Mouse (Mus musculus): ENCODE data around the gene Lrp10. TPM values are rescaled to one million over a fixed set of nuclear protein-coding genes. Genes with fewer than 3 reads are reported as not detected.

The Lrp10 gene
- 30.9 and 32.4 TPM in 2 replicates for polyA plus RNA-seq (2016; fragmentation: Nextera tagmentation; extraction: Ambion mirVana)

DNA sequence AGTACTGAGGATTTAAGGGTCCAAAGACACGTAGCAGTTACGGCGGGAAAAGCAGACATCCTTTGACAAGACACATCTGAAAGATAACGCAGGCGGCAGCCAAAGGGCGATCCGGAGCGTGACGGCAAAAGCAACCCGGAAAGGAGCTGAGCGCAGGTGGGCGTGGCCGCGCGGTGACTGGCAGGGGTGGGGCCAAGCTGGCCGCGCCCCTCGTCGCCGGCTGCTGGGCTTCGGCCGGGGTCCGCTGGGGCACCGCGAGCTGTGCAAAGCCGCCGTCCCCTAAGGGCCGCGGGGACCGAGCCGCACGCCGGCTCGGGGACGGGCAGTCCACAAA, at the start of gene Lrp10:
TSS of gene Lrp10 (plus strand) at position 179 of the 334 bp plus-strand sequence.
- Histone ChIP-seq H3K27ac (peak within 1 kb of the TSS; percentile 91), H3K9me3 (no peaks in the 10 kb centered on the region), H3K36me3 (peaks cover 31% of the 10 kb centered on the region), H3K27me3 (ENCODE audit: insufficient read depth, poor library complexity, severe bottlenecking) (no peaks in the 10 kb centered on the region), H3K4me3 (peak within 1 kb of the TSS; percentile 85), H3K4me1 (replicated peaks) (peaks cover 22% of the 10 kb centered on the region)
- peak; percentile 92 for DNase-seq (ENCODE audit: low spot score)
- under 1% methylated on average over 35 of the region's 35 CpGs for WGBS

DNA sequence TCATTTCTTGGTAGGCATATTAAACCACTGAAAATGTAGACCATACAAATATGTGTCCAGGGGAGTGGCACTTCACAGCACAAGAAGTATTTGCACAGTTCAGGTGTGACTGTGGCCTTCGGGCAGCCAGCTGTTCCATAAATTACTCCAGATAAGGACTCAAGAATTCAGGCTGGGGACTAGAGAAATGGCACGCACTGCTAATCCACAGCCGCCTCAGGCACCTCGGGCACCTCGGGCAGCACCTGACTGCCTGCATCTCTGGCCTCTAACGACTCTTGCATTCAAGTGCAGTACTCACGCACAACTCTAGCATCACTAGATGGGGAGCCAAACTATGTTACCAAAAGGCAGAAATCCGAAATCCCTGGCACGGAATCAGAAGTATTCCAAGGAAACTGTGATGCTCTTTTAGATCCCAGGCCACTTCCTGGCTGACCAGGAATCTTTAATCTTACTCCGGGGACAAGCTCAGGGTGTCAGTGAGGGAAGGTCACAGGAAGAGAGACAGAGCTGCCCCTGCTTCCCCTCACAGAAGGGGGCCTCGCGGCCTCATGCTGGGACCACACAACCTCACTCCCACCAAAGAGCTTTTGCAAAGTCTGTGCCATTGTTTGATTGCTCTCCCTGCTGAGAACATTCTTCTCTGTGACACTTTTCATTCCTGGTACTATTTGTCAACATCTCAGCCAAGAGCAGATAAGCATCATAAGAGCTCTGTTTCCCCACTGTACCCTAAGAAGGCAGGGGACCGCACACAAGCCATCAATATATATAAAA, 48.5 kb upstream of the Lrp10 start:
- no peak overlapping the region for H3K27ac ChIP-seq
- H3K27me3 ChIP-seq (ENCODE audit: insufficient read depth, poor library complexity, severe bottlenecking), result peaks cover 55% of the 10 kb centered on the region
- H3K36me3 ChIP-seq, result no peaks in the 10 kb centered on the region
- H3K9me3 ChIP-seq, result no peaks in the 10 kb centered on the region
- H3K4me1 ChIP-seq (replicated peaks), result peaks cover 45% of the 10 kb centered on the region
- no peak overlapping the region for H3K4me3 ChIP-seq
- DNase-seq (ENCODE audit: low spot score), result no peak
- 7% methylated on average over 13 of the region's 13 CpGs for WGBS

GRCm38 (mm10) chr14:54416229-54416775, 47.6 kb upstream of the Lrp10 start:
- Histone ChIP-seq H3K4me3 (no peak overlapping the region), H3K9me3 (no peaks in the 10 kb centered on the region), H3K27ac (no peak overlapping the region), H3K36me3 (no peaks in the 10 kb centered on the region), H3K4me1 (replicated peaks) (peaks cover 39% of the 10 kb centered on the region), H3K27me3 (ENCODE audit: insufficient read depth, poor library complexity, severe bottlenecking) (peaks cover 55% of the 10 kb centered on the region)
- 18% methylated on average over 5 of the region's 5 CpGs for WGBS
- DNase-seq (ENCODE audit: low spot score), result no peak

DNA sequence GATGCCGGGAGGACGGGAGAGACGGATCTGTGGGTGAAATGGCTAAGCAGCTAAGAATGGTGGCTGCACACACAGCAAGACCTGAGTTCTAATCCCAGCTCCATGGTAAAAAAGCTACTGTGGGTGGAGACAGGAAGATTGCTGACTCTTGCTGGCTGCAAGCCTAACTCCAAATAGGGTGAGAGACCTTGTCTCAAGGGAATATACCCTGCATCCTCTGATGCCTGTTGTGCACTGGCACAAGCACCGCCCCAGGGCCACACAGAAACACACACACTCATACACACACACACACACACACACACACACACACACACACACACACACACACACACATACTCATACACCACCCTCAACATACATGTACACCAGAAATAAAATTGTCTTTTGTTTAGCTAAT, 47.1 kb upstream of the Lrp10 start:
- no peak for DNase-seq (ENCODE audit: low spot score)
- peaks cover 39% of the 10 kb centered on the region for H3K4me1 ChIP-seq (replicated peaks)
- H3K27ac ChIP-seq, result no peak overlapping the region
- H3K9me3 ChIP-seq, result no peaks in the 10 kb centered on the region
- WGBS, result 49% methylated on average over 4 of the region's 4 CpGs
- H3K4me3 ChIP-seq, result no peak overlapping the region
- peaks cover 55% of the 10 kb centered on the region for H3K27me3 ChIP-seq (ENCODE audit: insufficient read depth, poor library complexity, severe bottlenecking)
- H3K36me3 ChIP-seq, result no peaks in the 10 kb centered on the region

DNA sequence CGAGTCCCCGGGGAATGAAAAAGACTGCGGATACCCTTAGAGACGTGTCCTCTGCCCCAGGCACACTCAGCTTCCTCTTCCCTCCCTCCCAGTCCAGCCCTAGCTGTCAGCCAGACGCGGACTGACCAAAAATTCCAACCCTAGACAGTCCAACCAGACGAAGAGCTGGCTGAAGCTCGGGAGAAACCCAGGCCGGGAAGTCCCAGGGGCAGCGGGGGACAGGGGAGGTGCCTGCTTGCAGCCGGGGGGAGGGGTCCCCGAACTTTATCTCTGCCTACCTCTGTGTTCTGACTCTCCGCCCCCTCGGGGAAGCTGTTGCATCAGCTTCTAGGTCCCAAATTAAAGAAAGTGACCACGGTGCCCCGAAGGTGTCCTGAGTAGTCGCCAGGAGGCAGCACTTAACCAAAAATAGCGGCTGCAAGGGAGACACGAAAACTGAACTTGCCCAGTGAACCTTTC, 46.3 kb upstream of the Lrp10 start, which contains the start of gene Slc7a7:
TSS of gene Slc7a7 (minus strand) at position 158 of the 459 bp plus-strand sequence.
- Histone ChIP-seq H3K9me3 (no peaks in the 10 kb centered on the region), H3K4me3 (peak within 1 kb of the TSS; percentile 34), H3K27ac (peak within 1 kb of the TSS; percentile 45; the same call in 1 of the 2 replicates), H3K4me1 (replicated peaks) (peaks cover 39% of the 10 kb centered on the region), H3K27me3 (ENCODE audit: insufficient read depth, poor library complexity, severe bottlenecking) (peaks cover 55% of the 10 kb centered on the region), H3K36me3 (no peaks in the 10 kb centered on the region)
- peak; percentile 45 for DNase-seq (ENCODE audit: low spot score)
- WGBS, result 2% methylated on average over 19 of the region's 19 CpGs

- no peak for DNase-seq (ENCODE audit: low spot score)
Measured at GRCm38 (mm10) chr14:54421014-54421413, 42.9 kb upstream of the Lrp10 start.

GRCm38 (mm10) chr14:54423406-54423805, 40.5 kb upstream of the Lrp10 start:
- Histone ChIP-seq H3K27me3 (ENCODE audit: insufficient read depth, poor library complexity, severe bottlenecking) (0 out of 2 replicates have a peak, but pooled peaks cover 5% of the 10 kb centered on the region), H3K36me3 (peaks cover 3% of the 10 kb centered on the region; the same call in 1 of the 2 replicates), H3K4me1 (replicated peaks) (peaks cover 20% of the 10 kb centered on the region), H3K27ac (no peak overlapping the region), H3K4me3 (no peak overlapping the region), H3K9me3 (no peaks in the 10 kb centered on the region)
- WGBS, result 58% methylated on average over 5 of the region's 5 CpGs
- no peak for DNase-seq (ENCODE audit: low spot score)

More at GRCm38 (mm10) chr14:54421014-54421413, 42.9 kb upstream of the Lrp10 start:
- Histone ChIP-seq H3K27ac (no peak overlapping the region), H3K36me3 (no peaks in the 10 kb centered on the region), H3K4me3 (no peak overlapping the region), H3K27me3 (ENCODE audit: insufficient read depth, poor library complexity, severe bottlenecking) (peaks cover 24% of the 10 kb centered on the region), H3K9me3 (no peaks in the 10 kb centered on the region), H3K4me1 (replicated peaks) (peaks cover 18% of the 10 kb centered on the region)
- 85% methylated on average over 2 of the region's 2 CpGs for WGBS

DNA sequence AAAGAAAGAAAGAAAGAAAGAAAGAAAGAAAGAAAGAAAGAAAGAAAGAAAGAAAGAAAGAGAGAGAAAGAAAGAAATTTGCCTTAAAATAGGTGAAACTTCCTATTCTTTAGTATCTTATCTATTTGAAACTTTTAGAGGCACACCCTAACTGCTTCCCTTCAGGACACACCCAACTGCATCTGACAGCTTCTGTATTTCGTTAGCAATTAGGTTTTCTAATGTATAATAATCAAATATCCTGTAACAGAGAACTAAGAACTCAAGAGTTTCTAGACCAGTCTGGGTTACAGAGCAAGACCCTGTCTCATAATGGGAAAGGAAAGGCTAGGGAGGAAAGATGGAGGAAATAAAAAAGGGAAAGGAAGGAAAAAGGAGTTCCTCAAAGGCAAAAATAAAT, 39.3 kb upstream of the Lrp10 start:
- H3K9me3 ChIP-seq, result no peaks in the 10 kb centered on the region
- no peak for DNase-seq (ENCODE audit: low spot score)
- H3K36me3 ChIP-seq, result peaks cover 15% of the 10 kb centered on the region
- WGBS, result 90% methylated on average over 1 of the region's 1 CpGs
- no peak overlapping the region for H3K4me3 ChIP-seq
- peaks cover 24% of the 10 kb centered on the region for H3K4me1 ChIP-seq (replicated peaks)
- H3K27ac ChIP-seq, result no peak overlapping the region
- H3K27me3 ChIP-seq (ENCODE audit: insufficient read depth, poor library complexity, severe bottlenecking), result no peaks in the 10 kb centered on the region

- Histone ChIP-seq H3K36me3 (peaks cover 19% of the 10 kb centered on the region), H3K27me3 (ENCODE audit: insufficient read depth, poor library complexity, severe bottlenecking) (no peaks in the 10 kb centered on the region), H3K4me1 (replicated peaks) (peaks cover 33% of the 10 kb centered on the region), H3K9me3 (no peaks in the 10 kb centered on the region), H3K27ac (no peak overlapping the region), H3K4me3 (peak overlapping the region; percentile 71; the same call in 1 of the 2 replicates)
- 84% methylated on average over 1 of the region's 1 CpGs for WGBS
- DNase-seq (ENCODE audit: low spot score), result no peak
Measured at GRCm38 (mm10) chr14:54425540-54425939, 38.4 kb upstream of the Lrp10 start.

DNA sequence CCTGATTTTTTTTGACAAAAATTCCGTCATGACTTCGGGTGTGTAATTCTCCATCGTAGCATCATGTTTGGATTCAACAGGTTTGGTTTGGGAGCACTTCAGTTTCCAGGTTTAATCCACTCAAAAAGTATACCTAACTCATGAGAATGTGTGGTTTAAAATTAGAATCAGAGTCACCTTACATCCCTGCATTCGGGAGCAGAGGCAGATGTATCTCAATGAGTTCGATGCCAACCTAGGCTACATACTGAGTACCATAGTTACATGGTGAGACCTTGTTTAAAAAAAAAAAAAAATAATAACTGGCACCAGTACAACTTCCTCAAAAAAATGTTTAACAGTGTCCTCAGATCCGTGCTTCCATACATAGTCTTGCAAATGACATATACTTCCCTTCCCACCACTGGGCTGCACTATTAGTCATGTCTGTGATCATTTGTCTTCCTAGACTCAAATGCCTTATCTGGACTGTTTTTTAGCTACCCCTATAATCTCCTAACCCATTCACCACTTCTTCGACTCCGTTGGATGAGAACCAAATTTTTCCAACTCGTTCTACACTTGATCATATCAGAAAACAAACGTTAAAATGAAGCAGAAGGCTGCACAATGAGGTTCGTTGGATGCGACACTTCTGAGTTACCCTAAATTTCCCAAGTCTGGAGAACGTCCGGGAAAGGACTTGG, 37.8 kb upstream of the Lrp10 start:
- WGBS, result 35% methylated on average over 14 of the region's 14 CpGs
- H3K9me3 ChIP-seq, result no peaks in the 10 kb centered on the region
- no peak for DNase-seq (ENCODE audit: low spot score)

DNA sequence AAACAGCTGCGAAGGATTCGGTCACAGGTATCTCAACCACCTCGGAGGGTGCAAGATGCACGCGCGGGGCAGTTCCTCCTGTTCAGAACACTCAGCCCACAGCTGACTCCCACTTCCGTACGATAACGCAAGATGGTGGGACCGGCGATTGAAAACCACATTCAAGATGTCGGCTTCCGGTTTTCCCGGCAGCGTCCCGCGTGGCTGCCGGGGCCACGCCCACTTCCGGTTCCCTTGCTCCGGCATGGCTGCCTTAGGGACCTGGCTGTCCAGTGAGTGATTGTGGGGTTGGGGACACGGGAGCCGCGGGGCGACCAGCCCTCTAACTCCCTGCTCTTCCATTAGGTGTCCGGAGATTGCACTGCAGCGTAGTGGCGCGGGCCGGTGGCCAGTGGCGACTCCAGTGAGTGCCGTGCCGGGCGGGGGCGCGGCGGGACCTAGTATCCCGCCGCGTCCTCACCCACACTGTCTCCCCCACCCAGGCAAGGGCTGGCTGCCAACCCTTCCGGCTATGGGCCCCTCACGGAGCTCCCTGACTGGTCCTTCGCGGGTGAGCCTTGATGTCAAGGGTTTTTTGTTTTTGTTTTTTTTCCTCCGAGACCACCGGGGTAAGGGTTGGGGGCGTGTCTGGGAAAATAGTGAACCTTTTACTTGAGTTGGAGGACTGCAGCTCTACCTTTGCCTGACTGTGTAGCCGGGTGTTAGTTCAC, 37.1 kb upstream of the Lrp10 start, which contains the start of gene Mrpl52:
TSS of gene Mrpl52 (plus strand) at position 221 of the 710 bp plus-strand sequence.
- no peaks in the 10 kb centered on the region; the same call in 1 of the 2 replicates for H3K27me3 ChIP-seq (ENCODE audit: insufficient read depth, poor library complexity, severe bottlenecking)
- H3K9me3 ChIP-seq, result no peaks in the 10 kb centered on the region
- H3K27ac ChIP-seq, result peak within 1 kb of the TSS; percentile 94
- under 1% methylated on average over 48 of the region's 48 CpGs for WGBS
- peak within 1 kb of the TSS; percentile 71 for H3K4me3 ChIP-seq
- peaks cover 19% of the 10 kb centered on the region for H3K36me3 ChIP-seq
- peak; percentile 94 for DNase-seq (ENCODE audit: low spot score)
- peaks cover 46% of the 10 kb centered on the region for H3K4me1 ChIP-seq (replicated peaks)

More for the DNA sequence above, 37.8 kb upstream of the Lrp10 start:
- peak overlapping the region; percentile 94 for H3K27ac ChIP-seq
- peaks cover 39% of the 10 kb centered on the region for H3K4me1 ChIP-seq (replicated peaks)
- H3K4me3 ChIP-seq, result peak overlapping the region; percentile 71
- H3K36me3 ChIP-seq, result peaks cover 19% of the 10 kb centered on the region
- H3K27me3 ChIP-seq (ENCODE audit: insufficient read depth, poor library complexity, severe bottlenecking), result no peaks in the 10 kb centered on the region

DNA sequence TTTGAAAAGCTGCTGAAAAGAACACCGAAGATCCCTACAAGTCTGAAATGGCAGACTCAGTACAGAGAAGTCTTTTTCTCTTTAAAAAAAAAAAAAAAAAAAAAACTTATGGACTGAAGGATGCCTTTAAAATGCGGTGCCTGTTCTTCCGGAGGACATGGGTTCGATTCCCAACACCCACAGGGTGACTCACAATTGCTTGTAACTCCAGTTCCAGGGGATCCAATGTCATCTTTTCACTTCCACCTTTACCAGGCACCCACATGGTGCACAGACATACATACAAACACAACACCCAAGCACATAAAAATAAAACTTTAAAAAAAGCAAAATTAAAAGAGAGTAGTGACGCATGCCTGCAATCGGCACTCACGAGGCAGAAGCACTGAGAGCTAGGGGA, 36.2 kb upstream of the Lrp10 start:
- DNase-seq (ENCODE audit: low spot score), result no peak
- Histone ChIP-seq H3K4me3 (peak overlapping the region; percentile 71), H3K27ac (no peak overlapping the region), H3K27me3 (ENCODE audit: insufficient read depth, poor library complexity, severe bottlenecking) (peaks cover 2% of the 10 kb centered on the region), H3K36me3 (peaks cover 19% of the 10 kb centered on the region), H3K9me3 (no peaks in the 10 kb centered on the region), H3K4me1 (replicated peaks) (peaks cover 54% of the 10 kb centered on the region)
- WGBS, result 93% methylated on average over 7 of the region's 7 CpGs

Measured in hindbrain, embryonic 10.5 days (tissue).